Mouse (Mus musculus): ENCODE measurements at regions not wholly inside any gene's neighbourhood (a gene's known extent, or its start where the extent isn't known, plus 50 kb on each side); places are given as distances from the start of the nearest gene placed in this dataset.

DNA sequence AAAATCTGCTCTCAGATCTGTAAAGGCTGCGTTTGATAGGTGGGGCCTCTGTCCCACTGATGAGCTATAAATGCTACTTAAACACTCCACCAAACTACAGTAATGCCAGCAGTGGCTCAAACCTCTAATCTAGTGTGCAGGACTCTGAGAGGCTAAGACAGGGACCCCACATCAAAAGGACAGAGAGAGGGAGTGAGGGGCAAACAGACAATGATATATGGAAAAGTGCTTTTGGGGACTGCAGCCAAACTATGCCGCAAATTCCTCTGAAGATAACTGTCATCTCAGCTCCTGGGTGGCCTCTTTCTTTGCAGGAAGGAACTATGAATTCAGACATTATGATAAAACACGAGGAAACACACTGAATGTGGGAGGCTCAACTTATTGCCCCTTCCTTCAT is 138.9 kb upstream of the Ddit4l start:
- Histone ChIP-seq H3K27me3 (ENCODE audit: control insufficient read depth, insufficient read depth, low read length) (no peaks in the 10 kb centered on the region), H3K4me1 (ENCODE audit: control insufficient read depth, insufficient read depth, low read length) (no peaks in the 10 kb centered on the region), H3K27ac (ENCODE audit: low read depth, low read length) (no peak overlapping the region), H3K4me2 (replicated peaks; ENCODE audit: low read depth, low read length) (no peak overlapping the region), H3K9me3 (ENCODE audit: control insufficient read depth, low read length) (no peaks in the 10 kb centered on the region), H3K4me3 (ENCODE audit: low read length) (no peak overlapping the region), H3K36me3 (ENCODE audit: control insufficient read depth, insufficient read depth, low read length) (no peaks in the 10 kb centered on the region), H3K9ac (ENCODE audit: low read depth, low read length) (no peak overlapping the region)
- ATAC-seq (ENCODE audit: low FRiP score, low TSS enrichment): 0 out of 2 replicates have a peak, but pooled peaks have one; percentile 20
- WGBS: 43% methylated on average over 3 of the region's 3 CpGs

DNA sequence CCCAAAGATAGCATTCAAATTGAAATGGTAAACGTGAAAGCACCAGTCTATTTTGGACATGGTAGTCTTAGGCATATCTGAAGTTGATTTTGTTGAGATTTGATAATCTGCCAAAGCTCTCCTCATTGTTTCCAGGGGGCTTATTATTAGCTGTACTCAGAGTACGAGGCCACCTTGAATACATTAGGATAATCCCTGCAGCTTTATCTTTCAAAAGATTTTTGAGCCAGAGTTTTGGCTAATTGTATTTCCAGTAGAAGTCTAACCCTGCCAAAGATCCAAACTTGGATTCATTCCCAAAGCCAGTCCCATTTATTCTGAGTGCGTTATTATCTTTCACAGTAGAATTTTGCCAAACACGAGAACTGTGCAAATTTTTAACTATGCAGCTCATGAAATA is 138.4 kb upstream of the Ddit4l start:
- no peaks in the 10 kb centered on the region for H3K36me3 ChIP-seq (ENCODE audit: control insufficient read depth, insufficient read depth, low read length)

DNA sequence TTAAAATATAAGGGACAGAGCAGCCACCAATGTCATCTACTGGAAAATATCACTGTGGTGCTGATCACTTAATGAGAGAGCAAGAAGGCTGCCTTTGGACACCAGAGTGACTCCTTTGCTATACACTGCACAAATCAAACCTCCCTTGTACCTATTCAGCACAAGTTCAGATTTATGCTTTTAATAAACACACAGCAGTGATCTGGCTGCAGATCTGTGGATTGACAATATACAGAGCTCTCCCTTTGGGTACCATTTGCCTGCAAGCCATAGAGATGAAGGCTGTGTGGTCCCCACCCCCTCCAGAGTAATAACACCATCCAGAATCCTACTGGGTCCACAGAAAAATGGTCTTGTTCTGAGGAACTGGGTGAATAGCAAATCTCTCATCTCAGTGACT is 131.8 kb upstream of the Ddit4l start:
- H3K36me3 ChIP-seq (ENCODE audit: control insufficient read depth, insufficient read depth, low read length): no peaks in the 10 kb centered on the region
- no peak overlapping the region for H3K9ac ChIP-seq (ENCODE audit: low read depth, low read length)
- ATAC-seq (ENCODE audit: low FRiP score, low TSS enrichment): no peak
- H3K4me1 ChIP-seq (ENCODE audit: control insufficient read depth, insufficient read depth, low read length): no peaks in the 10 kb centered on the region
- no peaks in the 10 kb centered on the region for H3K27me3 ChIP-seq (ENCODE audit: control insufficient read depth, insufficient read depth, low read length)
- H3K4me3 ChIP-seq (ENCODE audit: low read length): no peak overlapping the region
- H3K4me2 ChIP-seq (replicated peaks; ENCODE audit: low read depth, low read length): no peak overlapping the region
- no peaks in the 10 kb centered on the region for H3K9me3 ChIP-seq (ENCODE audit: control insufficient read depth, low read length)
- H3K27ac ChIP-seq (ENCODE audit: low read depth, low read length): no peak overlapping the region

More for the DNA sequence above, 138.4 kb upstream of the Ddit4l start:
- no peak overlapping the region for H3K4me2 ChIP-seq (replicated peaks; ENCODE audit: low read depth, low read length)
- ATAC-seq (ENCODE audit: low FRiP score, low TSS enrichment): no peak
- no peak overlapping the region for H3K9ac ChIP-seq (ENCODE audit: low read depth, low read length)
- no peaks in the 10 kb centered on the region for H3K27me3 ChIP-seq (ENCODE audit: control insufficient read depth, insufficient read depth, low read length)
- H3K4me3 ChIP-seq (ENCODE audit: low read length): no peak overlapping the region
- H3K27ac ChIP-seq (ENCODE audit: low read depth, low read length): no peak overlapping the region
- H3K9me3 ChIP-seq (ENCODE audit: control insufficient read depth, low read length): no peaks in the 10 kb centered on the region
- WGBS: 64% methylated on average over 4 of the region's 4 CpGs
- no peaks in the 10 kb centered on the region for H3K4me1 ChIP-seq (ENCODE audit: control insufficient read depth, insufficient read depth, low read length)

DNA sequence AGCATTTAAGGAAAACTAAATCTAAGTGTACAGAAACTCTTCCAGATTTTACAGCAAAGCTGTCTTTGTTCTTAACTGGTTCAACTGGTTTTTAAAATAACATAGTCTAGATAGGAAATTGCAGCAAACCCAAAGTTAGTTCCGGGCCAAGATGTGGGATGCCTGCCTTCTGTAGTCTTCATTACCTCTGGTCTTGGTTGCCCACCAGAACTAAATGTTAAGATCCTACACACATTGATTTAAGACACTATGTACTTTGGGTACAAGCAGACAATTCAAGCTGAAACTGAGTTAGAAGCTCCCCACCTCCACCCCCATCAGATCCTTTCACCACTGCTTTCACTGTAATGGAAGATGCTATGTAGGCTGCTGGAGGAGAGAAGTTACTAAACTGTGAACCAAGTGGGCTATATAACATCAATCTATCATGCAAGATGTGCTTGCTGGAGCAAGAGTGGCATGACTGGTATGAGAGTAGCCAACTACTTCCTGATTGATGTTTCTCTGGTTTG is 129.8 kb upstream of the Ddit4l start:
- H3K36me3 ChIP-seq (ENCODE audit: control insufficient read depth, insufficient read depth, low read length): no peaks in the 10 kb centered on the region
- no peak overlapping the region for H3K27ac ChIP-seq (ENCODE audit: low read depth, low read length)
- no peak overlapping the region for H3K4me3 ChIP-seq (ENCODE audit: low read length)
- H3K9me3 ChIP-seq (ENCODE audit: control insufficient read depth, low read length): no peaks in the 10 kb centered on the region
- no peak overlapping the region for H3K9ac ChIP-seq (ENCODE audit: low read depth, low read length)
- no peak for ATAC-seq (ENCODE audit: low FRiP score, low TSS enrichment)
- no peaks in the 10 kb centered on the region for H3K27me3 ChIP-seq (ENCODE audit: control insufficient read depth, insufficient read depth, low read length)
- no peak overlapping the region for H3K4me2 ChIP-seq (replicated peaks; ENCODE audit: low read depth, low read length)
- 86% methylated on average over 1 of the region's 1 CpGs for whole genome bisulfite sequencing
- no peaks in the 10 kb centered on the region for H3K4me1 ChIP-seq (ENCODE audit: control insufficient read depth, insufficient read depth, low read length)

DNA sequence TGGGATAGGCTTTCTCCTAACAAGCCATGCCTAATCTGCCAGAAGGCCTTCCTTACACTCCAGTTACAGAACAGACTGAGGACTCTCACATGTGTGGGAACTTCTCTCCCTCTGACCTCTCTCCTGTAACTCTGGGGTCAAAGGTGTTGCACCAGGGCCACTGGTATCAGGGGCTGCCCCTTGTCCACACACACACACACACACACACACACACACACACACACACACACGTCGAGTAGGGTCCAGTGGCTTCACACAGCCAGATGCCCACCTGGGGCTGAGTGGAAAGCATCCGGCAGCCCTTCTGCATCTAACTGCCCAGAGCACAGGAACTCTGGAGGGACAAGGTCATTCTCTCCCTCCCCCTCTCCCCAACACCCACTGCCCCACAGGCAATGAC is 123.1 kb upstream of the Ddit4l start:
- no peak overlapping the region for H3K4me2 ChIP-seq (replicated peaks; ENCODE audit: low read depth, low read length)
- H3K27ac ChIP-seq (ENCODE audit: low read depth, low read length): no peak overlapping the region
- H3K36me3 ChIP-seq (ENCODE audit: control insufficient read depth, insufficient read depth, low read length): no peaks in the 10 kb centered on the region
- H3K4me3 ChIP-seq (ENCODE audit: low read length): no peak overlapping the region
- no peak for ATAC-seq (ENCODE audit: low FRiP score, low TSS enrichment)
- no peak overlapping the region for H3K9ac ChIP-seq (ENCODE audit: low read depth, low read length)
- H3K27me3 ChIP-seq (ENCODE audit: control insufficient read depth, insufficient read depth, low read length): no peaks in the 10 kb centered on the region
- H3K9me3 ChIP-seq (ENCODE audit: control insufficient read depth, low read length): no peaks in the 10 kb centered on the region
- 93% methylated on average over 3 of the region's 3 CpGs for WGBS
- no peaks in the 10 kb centered on the region for H3K4me1 ChIP-seq (ENCODE audit: control insufficient read depth, insufficient read depth, low read length)

DNA sequence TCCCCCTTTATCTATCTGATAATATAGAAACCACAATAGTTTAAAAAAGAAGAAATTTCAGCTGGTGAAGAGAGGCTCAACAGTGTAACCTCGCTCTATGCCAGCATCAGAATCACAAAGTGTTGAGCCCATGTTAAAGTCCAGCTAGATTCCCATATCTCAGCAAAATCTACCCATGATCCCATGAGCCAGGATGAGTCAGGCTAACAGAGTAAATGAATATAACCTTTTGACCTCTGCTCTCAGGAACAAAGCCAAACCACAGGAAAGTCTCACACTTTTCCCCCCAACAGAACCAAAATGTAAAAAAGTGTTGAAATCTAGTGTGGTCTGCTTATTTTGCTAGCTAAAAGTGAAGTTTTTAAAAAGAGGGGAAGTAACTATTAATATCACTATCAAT is 110.1 kb upstream of the Ddit4l start:
- ATAC-seq (ENCODE audit: low FRiP score, low TSS enrichment): no peak
- 93% methylated on average over 1 of the region's 1 CpGs for WGBS

DNA sequence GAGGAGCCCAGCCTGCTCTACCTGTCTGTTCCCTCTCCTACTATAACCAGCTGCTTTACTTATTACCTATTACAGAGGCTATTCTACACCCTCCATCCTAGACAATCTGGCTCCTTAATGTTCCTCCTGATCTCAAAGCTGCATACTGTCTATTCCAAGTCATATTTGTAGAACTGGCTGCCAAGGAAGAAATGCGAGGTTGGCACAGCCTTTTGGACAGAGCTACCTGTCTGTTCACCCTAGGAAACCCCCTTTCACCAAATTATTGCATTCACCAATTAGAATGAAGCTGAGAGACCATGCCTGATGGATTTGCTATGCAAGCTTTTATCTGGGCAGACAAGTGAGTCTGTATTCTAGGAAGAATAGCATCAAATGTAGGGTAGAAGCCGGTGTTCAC is 109.0 kb upstream of the Ddit4l start:
- Histone ChIP-seq H3K9ac (ENCODE audit: low read depth, low read length) (no peak overlapping the region), H3K9me3 (ENCODE audit: control insufficient read depth, low read length) (no peaks in the 10 kb centered on the region), H3K4me1 (ENCODE audit: control insufficient read depth, insufficient read depth, low read length) (no peaks in the 10 kb centered on the region), H3K27ac (ENCODE audit: low read depth, low read length) (no peak overlapping the region), H3K4me2 (replicated peaks; ENCODE audit: low read depth, low read length) (no peak overlapping the region), H3K27me3 (ENCODE audit: control insufficient read depth, insufficient read depth, low read length) (no peaks in the 10 kb centered on the region), H3K36me3 (ENCODE audit: control insufficient read depth, insufficient read depth, low read length) (no peaks in the 10 kb centered on the region), H3K4me3 (ENCODE audit: low read length) (no peak overlapping the region)
- 86% methylated on average over 2 of the region's 2 CpGs for WGBS
- ATAC-seq (ENCODE audit: low FRiP score, low TSS enrichment): no peak

More for the DNA sequence above, 110.1 kb upstream of the Ddit4l start:
- H3K4me3 ChIP-seq (ENCODE audit: low read length): no peak overlapping the region
- no peaks in the 10 kb centered on the region for H3K36me3 ChIP-seq (ENCODE audit: control insufficient read depth, insufficient read depth, low read length)
- no peaks in the 10 kb centered on the region for H3K4me1 ChIP-seq (ENCODE audit: control insufficient read depth, insufficient read depth, low read length)
- H3K27me3 ChIP-seq (ENCODE audit: control insufficient read depth, insufficient read depth, low read length): no peaks in the 10 kb centered on the region
- H3K9ac ChIP-seq (ENCODE audit: low read depth, low read length): no peak overlapping the region
- no peaks in the 10 kb centered on the region for H3K9me3 ChIP-seq (ENCODE audit: control insufficient read depth, low read length)
- H3K27ac ChIP-seq (ENCODE audit: low read depth, low read length): no peak overlapping the region
- H3K4me2 ChIP-seq (replicated peaks; ENCODE audit: low read depth, low read length): no peak overlapping the region

DNA sequence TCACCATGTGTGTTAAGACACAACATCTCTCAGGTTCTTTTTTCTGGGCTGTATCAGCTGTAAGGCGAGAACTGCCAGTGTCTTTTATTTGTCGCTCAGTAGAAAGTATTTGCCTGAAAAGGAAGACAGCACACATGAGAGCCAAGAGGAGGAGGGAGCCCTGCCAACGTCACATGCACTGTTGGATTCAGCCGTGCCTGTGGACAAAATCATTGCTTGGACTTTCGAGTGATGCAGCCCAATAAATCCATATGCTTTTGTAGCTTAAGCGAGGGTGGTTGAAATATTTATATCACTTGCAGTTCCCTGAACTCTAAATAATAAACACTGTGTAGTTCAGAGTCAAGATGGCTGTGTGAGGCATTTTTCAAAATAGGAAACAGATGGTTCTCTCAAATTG is 108.4 kb upstream of the Ddit4l start:
- no peak for ATAC-seq (ENCODE audit: low FRiP score, low TSS enrichment)
- no peaks in the 10 kb centered on the region for H3K36me3 ChIP-seq (ENCODE audit: control insufficient read depth, insufficient read depth, low read length)
- 51% methylated on average over 6 of the region's 6 CpGs for WGBS
- no peak overlapping the region for H3K27ac ChIP-seq (ENCODE audit: low read depth, low read length)
- no peaks in the 10 kb centered on the region for H3K27me3 ChIP-seq (ENCODE audit: control insufficient read depth, insufficient read depth, low read length)
- H3K4me2 ChIP-seq (replicated peaks; ENCODE audit: low read depth, low read length): no peak overlapping the region
- no peaks in the 10 kb centered on the region; the same call in 1 of the 2 replicates for H3K4me1 ChIP-seq (ENCODE audit: control insufficient read depth, insufficient read depth, low read length)
- H3K9me3 ChIP-seq (ENCODE audit: control insufficient read depth, low read length): no peaks in the 10 kb centered on the region
- H3K9ac ChIP-seq (ENCODE audit: low read depth, low read length): no peak overlapping the region
- H3K4me3 ChIP-seq (ENCODE audit: low read length): no peak overlapping the region

DNA sequence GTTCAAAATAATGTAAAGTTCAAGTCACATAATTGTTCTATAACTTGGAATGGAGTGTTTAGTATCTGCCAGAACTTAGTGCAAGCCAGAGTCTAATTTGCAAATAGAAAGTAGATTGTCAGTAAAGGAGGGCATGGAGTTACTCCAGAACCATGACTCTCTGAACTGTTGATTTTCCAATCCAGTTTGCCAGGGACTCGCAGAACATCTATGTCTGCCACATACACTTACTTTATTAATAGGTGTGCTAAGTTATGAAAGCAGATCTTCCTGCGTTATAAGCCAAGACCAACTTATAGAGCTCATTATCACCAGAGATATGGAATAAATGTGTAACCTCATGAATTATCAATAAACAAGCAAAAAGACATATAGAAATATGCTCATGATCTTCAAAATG is 107.2 kb upstream of the Ddit4l start:
- no peaks in the 10 kb centered on the region; the same call in 1 of the 2 replicates for H3K4me1 ChIP-seq (ENCODE audit: control insufficient read depth, insufficient read depth, low read length)
- ATAC-seq (ENCODE audit: low FRiP score, low TSS enrichment): no peak
- H3K4me3 ChIP-seq (ENCODE audit: low read length): no peak overlapping the region
- H3K4me2 ChIP-seq (replicated peaks; ENCODE audit: low read depth, low read length): no peak overlapping the region
- H3K9me3 ChIP-seq (ENCODE audit: control insufficient read depth, low read length): no peaks in the 10 kb centered on the region
- no peaks in the 10 kb centered on the region for H3K27me3 ChIP-seq (ENCODE audit: control insufficient read depth, insufficient read depth, low read length)
- H3K27ac ChIP-seq (ENCODE audit: low read depth, low read length): no peak overlapping the region
- WGBS: 97% methylated on average over 2 of the region's 2 CpGs
- H3K36me3 ChIP-seq (ENCODE audit: control insufficient read depth, insufficient read depth, low read length): no peaks in the 10 kb centered on the region
- H3K9ac ChIP-seq (ENCODE audit: low read depth, low read length): no peak overlapping the region
